Mouse (Mus musculus) stomach, postnatal 0 days (tissue): ENCODE results near the gene Lyzl6. TPM values are rescaled to one million over a fixed set of nuclear protein-coding genes. Genes with fewer than 3 reads are reported as not detected.

ENCODE experiments used
- ATAC-seq: fragments of 200-750 bp; cut with Nextera tagmentation; 2 replicates; pipeline ENCODE4 v1.8.0; 2017; ENCODE audit not compliant: low FRiP score, low TSS enrichment
- DNase-seq: peaks from one replicate; pipeline ENCODE4 v3.0.0-alpha.2; 2016; ENCODE audit warnings: low spot score
- H3K27ac ChIP-seq: fragments of 300-500 bp; sonication (generic); replicated peaks from 2 replicates; pipeline ENCODE4 v1.5.1; 2014; ENCODE audit warnings: mild to moderate bottlenecking, control low read depth
- H3K27me3 ChIP-seq: fragments of 300-500 bp; sonication (generic); 2 replicates; pipeline ENCODE4 v1.6.1; 2014; ENCODE audit warnings: low read length; ENCODE audit not compliant: control insufficient read depth, insufficient read depth
- H3K36me3 ChIP-seq: fragments of 300-500 bp; sonication (generic); 2 replicates; pipeline ENCODE4 v1.6.1; 2014; ENCODE audit warnings: low read length, mixed read lengths; ENCODE audit not compliant: control insufficient read depth, insufficient read depth
- H3K4me1 ChIP-seq: fragments of 300-500 bp; sonication (generic); replicated peaks from 2 replicates; pipeline ENCODE4 v1.6.1; 2014; ENCODE audit warnings: antibody characterized with exemption; ENCODE audit not compliant: control insufficient read depth, insufficient read depth
- H3K4me2 ChIP-seq: fragments of 300-500 bp; sonication (generic); replicated peaks from 2 replicates; pipeline ENCODE4 v1.6.1; 2014; ENCODE audit warnings: low read depth, mild to moderate bottlenecking, control low read depth, moderate library complexity
- H3K4me3 ChIP-seq: fragments of 300-500 bp; sonication (generic); 2 replicates; pipeline ENCODE4 v1.5.1; 2014; ENCODE audit warnings: low read depth, low read length, control low read depth
- H3K9ac ChIP-seq: fragments of 300-500 bp; sonication (generic); 2 replicates; pipeline ENCODE4 v1.6.1; 2014; ENCODE audit warnings: mild to moderate bottlenecking, low read length, control low read depth, mixed read lengths
- H3K9me3 ChIP-seq: fragments of 300-500 bp; sonication (generic); 2 replicates; pipeline ENCODE4 v1.6.1; 2016; ENCODE audit warnings: low read length; ENCODE audit not compliant: control insufficient read depth
- CTCF ChIP-seq: IDR thresholded peaks from 2 replicates; pipeline ENCODE4 v1.5.1; 2016; ENCODE audit warnings: antibody characterized with exemption, low read depth, mild to moderate bottlenecking, moderate library complexity
- EP300 ChIP-seq: optimal IDR thresholded peaks from 2 replicates; pipeline ENCODE3; 2016; ENCODE audit warnings: antibody characterized with exemption
- WGBS: fragments of 180-500 bp; shearing (Covaris S2); extraction: QIAGEN DNeasy Blood & Tissue Kit; methylation state at CpG from one replicate; pipeline ENCODE4 v1.1.7; 2014; 5-methylcytosine and 5-hydroxymethylcytosine counted together
- polyA plus RNA-seq: library from polyadenylated mRNA; unstranded; fragments of >200 nt; fragmentation: Nextera tagmentation; extraction: Ambion mirVana; gene quantifications from 2 replicates; pipeline ENCODE4 v1.2.1, GENCODE M21; 2015

Lyzl6 gene
- polyA plus RNA-seq, 1 experiment from 2014 or later, result not detected

- DNase-seq (no peak), ATAC-seq (no peak)
- TF ChIP-seq EP300, result no peak
- TF ChIP-seq CTCF, result no peak
- 56% methylated on average over 5 of the region's 5 CpGs for WGBS
- Histone ChIP-seq H3K4me3 (no peak overlapping the region), H3K27me3 (no peaks in the 10 kb centered on the region), H3K36me3 (no peaks in the 10 kb centered on the region), H3K9me3 (no peaks in the 10 kb centered on the region), H3K4me2 (no peak overlapping the region), H3K27ac (no peak overlapping the region), H3K4me1 (no peaks in the 10 kb centered on the region), H3K9ac (no peak overlapping the region)
Observed at GRCm38 (mm10) chr11:103606611-103607010, 32.1 kb downstream of the Lyzl6 start.

Other genes starting within 250 kb of the Lyzl6 start
- gene Plekhm1, start 226.2 kb downstream of the Lyzl6 start, polyA plus RNA-seq, result 3.6 and 4.2 TPM in 2 replicates
- not detected in 2 replicates for gene Lrrc37a, start 134.3 kb downstream of the Lyzl6 start, polyA plus RNA-seq
- not detected in 2 replicates for gene Gm884, start 17.8 kb downstream of the Lyzl6 start, polyA plus RNA-seq
- 0.16 and 0.25 TPM in 2 replicates for gene Rprml, start 10.7 kb upstream of the Lyzl6 start, polyA plus RNA-seq
- 58.7 and 60.4 TPM in 2 replicates for gene Gosr2, start 59.0 kb upstream of the Lyzl6 start, polyA plus RNA-seq
- gene Wnt9b, start 110.9 kb upstream of the Lyzl6 start, polyA plus RNA-seq, result not detected in 2 replicates
- gene Wnt3, start 135.3 kb upstream of the Lyzl6 start, polyA plus RNA-seq, result 0.51 and 0.55 TPM in 2 replicates